Mouse (Mus musculus) midbrain, embryonic 10.5 days (tissue): ENCODE measurements around the gene Hjurp. TPM values are rescaled to one million over a fixed set of nuclear protein-coding genes. Genes with fewer than 3 reads are reported as not detected.
A peak's percentile ranks its signal among the peaks of the same experiment; 100 is the strongest.

Experiments
- DNase-seq: peaks from one replicate; pipeline ENCODE4 v3.0.0-alpha.2; 2017; ENCODE audit warnings: low spot score
- H3K27ac ChIP-seq: fragments of 300-500 bp; sonication (generic); replicated peaks from 2 replicates; pipeline ENCODE4 v1.5.1; 2016; ENCODE audit warnings: mild to moderate bottlenecking
- H3K27me3 ChIP-seq: fragments of 300-500 bp; sonication (generic); 2 replicates; pipeline ENCODE4 v1.6.1; 2016; ENCODE audit warnings: low read depth, mild to moderate bottlenecking; ENCODE audit not compliant: poor library complexity, severe bottlenecking
- H3K36me3 ChIP-seq: fragments of 300-500 bp; sonication (generic); 2 replicates; pipeline ENCODE4 v1.6.1; 2016; ENCODE audit warnings: mild to moderate bottlenecking, moderate library complexity
- H3K4me1 ChIP-seq: fragments of 300-500 bp; sonication (generic); 2 replicates; pipeline ENCODE4 v1.6.1; 2016
- H3K4me3 ChIP-seq: fragments of 300-500 bp; sonication (generic); 2 replicates; pipeline ENCODE4 v1.5.1; 2016; ENCODE audit warnings: mild to moderate bottlenecking, moderate library complexity
- H3K9me3 ChIP-seq: fragments of 300-500 bp; sonication (generic); replicated peaks from 2 replicates; pipeline ENCODE4 v1.6.1; 2016; ENCODE audit warnings: mild to moderate bottlenecking
- WGBS: fragments of 180-500 bp; shearing (Covaris S2); methylation state at CpG from one replicate; pipeline ENCODE4 v1.1.7; 2016; 5-methylcytosine and 5-hydroxymethylcytosine counted together
- polyA plus RNA-seq: library from polyadenylated mRNA; unstranded; fragments of >200 nt; fragmentation: Nextera tagmentation; extraction: Ambion mirVana; gene quantifications from 2 replicates; pipeline ENCODE4 v1.2.1, GENCODE M21; 2016

The Hjurp gene
- polyA plus RNA-seq, 1 experiment from 2014 or later, result 213 TPM

DNA sequence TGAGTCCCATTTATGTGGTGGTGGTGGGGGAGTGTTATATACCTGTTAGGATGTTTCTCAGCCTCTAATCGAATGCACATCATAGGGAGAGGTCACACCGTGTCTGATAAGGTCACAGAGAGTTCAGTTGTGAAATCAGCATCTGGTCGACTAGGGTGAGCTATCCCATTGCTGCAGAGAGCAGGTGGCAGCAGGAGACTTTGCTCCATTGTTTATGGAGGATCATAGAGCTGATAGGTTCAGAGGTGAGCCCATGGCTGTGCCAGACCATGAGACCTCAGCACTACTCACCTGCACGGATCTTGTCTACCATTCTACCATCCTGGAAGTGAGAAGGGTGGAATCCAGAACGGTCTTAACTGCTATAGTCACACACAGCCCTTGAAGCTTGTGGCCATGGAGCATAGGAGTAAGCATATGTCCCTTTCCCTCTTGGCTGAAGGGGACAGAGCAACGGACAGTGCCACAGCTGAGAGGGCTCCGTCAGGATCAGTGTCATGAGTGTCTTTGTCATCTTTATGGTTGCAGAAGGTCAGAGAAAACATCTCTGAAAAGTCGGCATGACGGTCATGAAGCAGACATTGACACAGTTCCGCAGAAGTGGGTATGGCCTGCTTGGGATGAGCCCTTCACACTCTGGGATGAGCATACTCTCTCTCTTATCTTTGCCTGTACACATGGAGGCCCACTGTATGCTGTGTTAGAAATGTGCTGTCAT, 7.0 kb upstream of the Hjurp start:
- Histone ChIP-seq H3K36me3 (no peaks in the 10 kb centered on the region), H3K4me1 (no peaks in the 10 kb centered on the region), H3K27me3 (no peaks in the 10 kb centered on the region), H3K4me3 (no peak overlapping the region), H3K27ac (no peak overlapping the region), H3K9me3 (peaks cover 94% of the 10 kb centered on the region)
- 65% methylated on average over 10 of the region's 10 CpGs for WGBS
- DNase-seq, result no peak

DNA sequence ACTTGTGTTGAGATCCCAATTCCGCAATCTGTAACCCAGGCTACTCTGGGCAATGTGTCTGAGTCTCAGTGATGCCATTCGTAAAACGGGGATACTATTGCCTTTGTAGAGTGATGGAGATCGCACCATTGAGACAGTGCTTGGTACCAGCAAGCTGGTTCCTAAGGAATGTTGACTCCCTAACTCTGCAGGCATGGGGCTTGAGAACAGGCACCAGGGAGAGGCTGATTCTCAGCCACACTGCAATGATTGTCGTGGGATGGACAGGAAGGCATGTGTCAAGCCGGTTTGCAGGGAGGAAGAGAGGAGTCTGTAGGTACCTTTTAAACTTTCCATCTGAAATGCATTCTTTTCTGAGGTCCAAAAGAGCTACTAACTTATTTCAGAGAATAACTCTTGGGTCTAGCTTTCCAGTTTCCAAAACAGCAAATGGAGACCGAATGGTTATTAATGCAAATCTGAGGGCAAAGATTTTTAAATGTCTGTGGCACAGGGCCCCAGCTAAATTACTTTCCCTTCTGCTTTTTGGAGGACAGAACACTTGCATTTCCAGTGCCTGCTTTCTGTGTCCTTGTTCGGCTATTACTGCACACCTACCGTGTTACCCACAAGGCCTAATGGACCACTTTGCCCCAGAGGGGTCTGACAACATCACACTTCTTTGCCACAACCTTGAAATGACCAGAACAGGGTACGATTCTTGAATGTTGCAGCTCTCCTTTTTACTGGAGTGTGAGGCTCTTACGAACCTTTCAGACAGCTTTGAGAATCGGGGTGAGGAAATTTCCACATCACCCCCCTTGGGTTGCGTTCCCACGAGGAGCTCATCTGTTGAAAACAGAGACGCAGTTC, 6.2 kb upstream of the Hjurp start:
- WGBS, result 81% methylated on average over 15 of the region's 15 CpGs
- no peaks in the 10 kb centered on the region for H3K27me3 ChIP-seq
- H3K9me3 ChIP-seq, result peaks cover 92% of the 10 kb centered on the region

GRCm38 (mm10) chr1:88282301-88282700, 4.9 kb upstream of the Hjurp start:
- H3K9me3 ChIP-seq, result peaks cover 88% of the 10 kb centered on the region
- 61% methylated on average over 3 of the region's 3 CpGs for WGBS

More for the DNA sequence above, 6.2 kb upstream of the Hjurp start:
- H3K36me3 ChIP-seq, result no peaks in the 10 kb centered on the region
- H3K4me1 ChIP-seq, result no peaks in the 10 kb centered on the region
- DNase-seq, result no peak
- no peak overlapping the region for H3K27ac ChIP-seq
- no peak overlapping the region for H3K4me3 ChIP-seq

GRCm38 (mm10) chr1:88280006-88280690, 2.7 kb upstream of the Hjurp start:
- WGBS, result 76% methylated on average over 15 of the region's 15 CpGs
- no peak for DNase-seq
- H3K36me3 ChIP-seq, result peaks cover 9% of the 10 kb centered on the region
- peaks cover 76% of the 10 kb centered on the region for H3K9me3 ChIP-seq
- no peaks in the 10 kb centered on the region for H3K27me3 ChIP-seq
- no peak overlapping the region for H3K27ac ChIP-seq
- peaks cover 19% of the 10 kb centered on the region for H3K4me1 ChIP-seq
- no peak overlapping the region for H3K4me3 ChIP-seq

More at GRCm38 (mm10) chr1:88282301-88282700, 4.9 kb upstream of the Hjurp start:
- H3K27ac ChIP-seq, result no peak overlapping the region
- H3K4me3 ChIP-seq, result no peak overlapping the region
- no peaks in the 10 kb centered on the region for H3K4me1 ChIP-seq
- DNase-seq, result no peak
- no peaks in the 10 kb centered on the region for H3K36me3 ChIP-seq
- no peaks in the 10 kb centered on the region for H3K27me3 ChIP-seq

DNA sequence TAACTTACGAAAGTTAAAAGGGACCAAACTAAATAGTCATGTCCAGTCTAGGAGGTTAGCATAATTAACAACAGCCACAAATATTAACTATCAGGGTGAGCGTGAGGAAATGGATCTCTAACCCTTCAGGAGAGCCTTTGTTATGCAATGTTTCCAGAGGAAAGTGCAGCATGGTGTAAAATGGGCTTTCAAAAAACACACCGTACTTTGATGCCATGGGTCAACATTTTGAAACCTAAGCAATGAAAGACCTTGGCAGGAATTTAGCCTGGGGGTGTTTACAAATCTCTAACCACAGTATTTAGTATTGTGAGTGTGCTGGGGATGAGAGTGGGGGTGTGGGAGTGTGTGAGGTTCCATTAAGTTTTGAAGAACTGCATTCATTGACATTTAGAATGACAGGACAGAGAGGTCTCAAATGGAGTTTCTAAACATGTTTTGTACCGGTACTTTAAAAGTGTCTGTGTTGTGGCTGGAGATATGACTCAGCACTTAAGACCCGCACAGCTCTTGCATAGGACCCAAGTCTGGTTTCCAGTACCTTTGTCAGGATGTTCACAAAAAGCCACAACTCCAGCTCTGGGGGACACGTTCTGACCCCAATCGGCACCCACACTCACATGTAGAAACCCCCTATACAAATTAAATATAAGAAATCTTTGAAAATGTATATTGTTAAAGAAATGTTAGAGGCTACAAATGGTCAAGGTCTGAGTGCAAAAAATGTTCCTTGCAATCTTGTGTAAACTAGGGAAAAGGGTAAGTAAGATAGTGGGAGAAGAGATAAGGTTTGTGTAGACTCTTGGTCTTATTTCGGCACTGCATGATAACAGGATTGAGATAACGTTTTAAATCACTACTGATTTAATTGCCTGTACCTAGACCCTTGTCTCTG, 1.9 kb upstream of the Hjurp start:
- no peaks in the 10 kb centered on the region for H3K27me3 ChIP-seq
- 74% methylated on average over 9 of the region's 9 CpGs for WGBS
- H3K4me3 ChIP-seq, result no peak overlapping the region
- peaks cover 68% of the 10 kb centered on the region for H3K9me3 ChIP-seq
- no peak for DNase-seq
- peaks cover 20% of the 10 kb centered on the region for H3K4me1 ChIP-seq
- H3K36me3 ChIP-seq, result peaks cover 17% of the 10 kb centered on the region
- no peak overlapping the region for H3K27ac ChIP-seq

GRCm38 (mm10) chr1:88277818-88278511, 532 bp upstream of the Hjurp start:
- WGBS, result 69% methylated on average over 18 of the region's 18 CpGs
- Histone ChIP-seq H3K27ac (peak overlapping the region; percentile 90), H3K4me1 (peaks cover 20% of the 10 kb centered on the region), H3K27me3 (no peaks in the 10 kb centered on the region), H3K36me3 (peaks cover 31% of the 10 kb centered on the region), H3K4me3 (peak overlapping the region; percentile 57), H3K9me3 (peaks cover 55% of the 10 kb centered on the region)
- no peak for DNase-seq

- Histone ChIP-seq H3K4me3 (peak overlapping the region; percentile 57), H3K9me3 (peaks cover 44% of the 10 kb centered on the region), H3K27ac (peak overlapping the region; percentile 90), H3K27me3 (no peaks in the 10 kb centered on the region), H3K36me3 (peaks cover 44% of the 10 kb centered on the region), H3K4me1 (peaks cover 20% of the 10 kb centered on the region)
- 38% methylated on average over 10 of the region's 10 CpGs for WGBS
- DNase-seq, result no peak
Observed at GRCm38 (mm10) chr1:88276524-88277097, 822 bp downstream of the Hjurp start.

GRCm38 (mm10) chr1:88275698-88276523, 1.5 kb downstream of the Hjurp start:
- no peaks in the 10 kb centered on the region for H3K27me3 ChIP-seq
- WGBS, result 72% methylated on average over 13 of the region's 13 CpGs
- DNase-seq, result no peak
- peak overlapping the region; percentile 57 for H3K4me3 ChIP-seq
- H3K36me3 ChIP-seq, result peaks cover 50% of the 10 kb centered on the region
- peaks cover 43% of the 10 kb centered on the region for H3K9me3 ChIP-seq
- H3K27ac ChIP-seq, result peak overlapping the region; percentile 90
- peaks cover 20% of the 10 kb centered on the region for H3K4me1 ChIP-seq

DNA sequence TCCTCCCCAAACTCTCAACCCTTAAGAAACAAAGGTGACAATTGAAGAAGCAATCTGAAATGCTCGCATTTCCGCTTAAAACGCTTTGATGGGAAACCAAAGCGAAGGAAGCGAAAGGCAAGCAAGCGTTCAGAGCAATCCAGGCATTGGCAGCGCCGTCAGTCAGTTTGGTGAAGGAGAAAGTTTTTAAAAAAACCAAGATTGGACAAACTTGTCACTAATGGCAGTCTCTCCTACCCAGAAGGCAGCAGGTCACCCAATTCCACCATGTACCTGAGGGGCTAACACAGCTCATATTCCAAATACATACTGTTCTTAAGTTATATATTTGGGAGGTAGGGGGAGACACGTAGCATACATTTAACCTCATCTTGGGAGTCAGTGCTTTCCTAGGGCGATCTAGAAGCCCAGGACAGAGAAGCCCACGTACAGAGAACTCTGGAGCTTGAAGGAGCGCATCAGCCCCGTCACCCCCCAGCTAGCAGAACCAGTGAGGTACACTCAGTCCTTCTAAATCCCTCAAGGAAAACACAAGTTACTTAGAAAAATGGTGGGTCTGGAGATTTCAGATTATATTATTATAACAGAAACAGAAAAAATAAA, 2.3 kb downstream of the Hjurp start:
- Histone ChIP-seq H3K4me1 (peaks cover 20% of the 10 kb centered on the region), H3K27ac (no peak overlapping the region), H3K36me3 (peaks cover 55% of the 10 kb centered on the region), H3K9me3 (peaks cover 40% of the 10 kb centered on the region), H3K4me3 (peak overlapping the region; percentile 57; the same call in 1 of the 2 replicates), H3K27me3 (no peaks in the 10 kb centered on the region)
- DNase-seq, result no peak
- 71% methylated on average over 13 of the region's 13 CpGs for WGBS

DNA sequence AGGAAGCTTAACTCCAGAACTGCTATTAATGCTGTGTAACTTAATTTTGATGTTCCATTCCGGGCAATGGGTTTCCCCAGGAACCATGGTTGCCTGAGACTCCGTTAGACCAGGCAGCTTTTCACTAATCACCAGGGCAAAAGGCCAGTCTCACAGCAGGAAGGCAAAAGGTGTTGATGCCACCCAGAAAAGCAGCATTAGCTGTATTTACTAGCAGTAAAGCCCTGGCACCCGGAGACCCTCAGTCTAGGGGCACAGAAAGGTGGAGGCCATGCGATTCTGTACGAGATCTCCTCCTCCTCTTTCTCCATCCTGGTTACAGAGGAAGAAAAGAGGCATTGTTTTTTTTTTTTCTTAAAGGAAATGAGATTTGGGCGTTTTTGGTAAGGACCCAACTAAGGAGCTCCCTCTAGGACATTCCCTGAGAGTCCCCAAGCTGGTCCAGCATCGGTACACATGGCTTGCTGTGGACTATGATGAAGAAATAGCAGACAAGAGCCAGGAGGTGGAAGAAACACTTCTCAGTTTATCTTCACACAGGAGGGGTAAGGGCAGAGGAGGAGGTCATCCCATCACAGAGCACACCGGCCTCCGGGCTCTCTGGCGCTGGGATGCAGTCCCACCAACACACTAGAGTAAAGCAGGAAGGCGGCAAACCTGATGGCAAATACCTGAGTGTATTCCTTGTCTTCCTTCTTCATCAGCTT, 2.9 kb downstream of the Hjurp start:
- 78% methylated on average over 11 of the region's 11 CpGs for WGBS
- Histone ChIP-seq H3K4me3 (no peak overlapping the region), H3K36me3 (peaks cover 61% of the 10 kb centered on the region), H3K27me3 (no peaks in the 10 kb centered on the region), H3K4me1 (peaks cover 20% of the 10 kb centered on the region), H3K27ac (no peak overlapping the region), H3K9me3 (peaks cover 34% of the 10 kb centered on the region)
- no peak for DNase-seq
